Mouse (Mus musculus) E14TG2a.4 (cell line): ENCODE data around the gene Dok4.

Experiments
- CTCF ChIP-seq: conservative IDR thresholded peaks from 2 replicates; pipeline ENCODE4 v1.5.1; 2014; ENCODE audit warnings: low read length
- NANOG ChIP-seq: IDR thresholded peaks from 2 replicates; pipeline ENCODE4 v1.6.1; 2014; ENCODE audit warnings: borderline replicate concordance, low read length, mixed read lengths
- POU5F1 ChIP-seq: IDR thresholded peaks from 2 replicates; pipeline ENCODE4 v1.6.1; 2014; ENCODE audit warnings: low read length, borderline replicate concordance

- TF ChIP-seq CTCF (no peak), NANOG (no peak), POU5F1 (no peak)
Observed at GRCm38 (mm10) chr8:94875096-94875870, 847 bp downstream of the Dok4 start.
